Mouse (Mus musculus) MN1 (cell line): ENCODE data around the gene Rad51c.
"Not testable (repeated sequence)": the region's sequence is repeated elsewhere in the genome, so short reads cannot be mapped to it uniquely, and the experiment has no call there.

ENCODE experiments used
- DNase-seq: peaks from one replicate; pipeline ENCODE4 v3.0.0-alpha.2; 2016; ENCODE audit warnings: low spot score

Rad51c gene

DNA sequence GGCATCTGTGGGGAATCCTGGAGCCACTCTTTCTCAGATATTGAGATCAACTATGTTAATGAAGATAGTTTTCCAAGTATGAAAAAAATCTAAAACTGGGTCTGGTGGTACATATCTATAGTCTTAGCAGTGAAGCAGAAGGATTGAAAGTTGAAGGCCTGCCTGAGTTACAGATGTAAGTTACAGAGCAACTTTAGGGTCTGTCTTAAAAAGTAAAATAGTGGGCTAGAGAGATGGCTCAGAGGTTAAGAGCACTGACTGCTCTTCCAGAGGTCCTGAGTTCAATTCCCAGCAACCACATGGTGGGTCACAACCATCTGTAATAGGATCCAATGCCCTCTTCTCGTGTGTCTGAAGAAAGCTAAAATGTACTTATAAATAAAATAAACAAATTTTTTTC is 27.7 kb upstream of the Rad51c start:
- no peak for DNase-seq

DNA sequence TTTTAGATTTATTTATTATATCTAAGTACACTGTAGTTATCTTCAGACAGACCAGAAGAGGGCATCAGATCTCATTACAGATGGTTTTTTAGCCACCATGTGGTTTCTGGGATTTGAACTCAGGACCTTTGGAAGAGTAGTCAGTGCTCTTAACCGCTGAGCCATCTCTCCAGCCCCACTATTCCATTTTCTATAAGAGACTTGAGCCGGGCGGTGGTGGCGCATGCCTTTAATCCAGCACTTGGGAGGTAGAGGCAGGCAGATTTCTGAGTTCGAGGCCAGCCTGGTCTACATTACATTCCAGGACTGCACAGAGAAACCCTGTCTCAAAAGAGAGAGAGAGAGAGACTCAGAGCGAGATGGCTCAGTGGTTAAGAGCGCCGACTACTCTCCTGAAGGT is 27.1 kb upstream of the Rad51c start:
- not testable (repeated sequence) for DNase-seq

DNA sequence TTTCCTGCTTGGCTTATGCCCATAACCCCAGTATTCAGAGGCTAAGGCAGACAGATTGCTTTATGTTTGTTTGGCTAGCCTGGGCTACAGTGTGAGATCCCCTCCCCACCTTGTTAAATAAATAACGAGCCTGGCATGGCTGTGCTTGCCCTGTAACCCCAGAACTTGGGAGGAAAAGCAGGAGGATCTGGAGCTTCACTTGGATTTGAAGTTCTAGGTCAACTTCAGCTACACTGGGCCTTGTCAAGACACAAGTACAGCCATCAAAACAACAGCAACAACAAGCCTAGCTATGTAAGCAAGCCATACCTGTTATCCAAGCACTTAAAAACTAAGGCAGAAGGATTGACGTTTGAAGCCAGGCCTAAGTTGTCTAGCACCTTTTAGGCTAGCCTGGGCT is 25.6 kb upstream of the Rad51c start:
- no peak for DNase-seq

DNA sequence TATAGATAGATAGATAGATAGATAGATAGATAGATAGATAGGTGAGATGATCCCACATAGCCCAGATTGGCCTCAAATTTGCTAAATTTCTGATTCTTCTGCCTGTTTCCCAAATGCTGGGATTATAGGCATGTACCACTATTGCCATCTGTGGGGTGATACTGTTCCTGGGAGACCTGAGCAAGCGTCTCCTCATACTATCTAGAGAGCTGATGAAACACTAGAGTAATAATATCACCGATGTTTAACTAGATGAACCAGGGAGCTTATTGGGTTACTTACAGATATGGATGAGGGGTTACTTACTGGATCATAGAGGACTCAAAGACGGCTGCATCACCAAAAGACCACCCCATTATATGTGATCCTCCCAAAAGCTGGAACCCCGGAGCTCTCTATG is 24.6 kb upstream of the Rad51c start:
- no peak for DNase-seq

DNA sequence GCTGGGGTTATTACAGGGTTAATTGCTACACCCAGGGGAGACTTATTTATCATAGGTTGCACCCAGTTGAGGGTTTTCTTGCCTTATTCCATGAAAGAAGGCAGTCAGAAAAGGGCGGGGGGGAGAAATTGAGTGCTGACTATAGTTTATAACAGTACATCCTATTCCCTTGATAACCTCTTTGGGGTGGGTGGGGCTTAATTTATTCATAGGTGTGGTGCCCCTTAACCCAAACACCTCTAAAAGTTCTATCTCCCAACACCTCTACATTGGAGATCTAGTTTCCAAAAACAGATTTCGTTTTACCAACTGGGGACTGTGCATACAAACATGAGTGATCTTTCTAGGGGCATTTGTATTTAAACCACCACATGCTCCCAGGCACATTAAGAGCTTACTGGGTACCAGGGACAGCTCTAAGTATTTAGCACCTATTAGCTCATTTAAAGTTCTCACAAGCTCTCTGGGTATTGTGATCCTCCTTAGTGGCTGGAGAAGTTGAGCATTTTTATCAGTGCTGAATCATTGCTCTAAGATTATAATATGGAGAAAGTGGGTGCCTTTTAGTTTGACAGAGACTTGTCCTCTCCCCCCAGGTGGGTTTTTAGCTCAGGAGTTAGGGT is 23.4 kb upstream of the Rad51c start:
- DNase-seq, result no peak

DNA sequence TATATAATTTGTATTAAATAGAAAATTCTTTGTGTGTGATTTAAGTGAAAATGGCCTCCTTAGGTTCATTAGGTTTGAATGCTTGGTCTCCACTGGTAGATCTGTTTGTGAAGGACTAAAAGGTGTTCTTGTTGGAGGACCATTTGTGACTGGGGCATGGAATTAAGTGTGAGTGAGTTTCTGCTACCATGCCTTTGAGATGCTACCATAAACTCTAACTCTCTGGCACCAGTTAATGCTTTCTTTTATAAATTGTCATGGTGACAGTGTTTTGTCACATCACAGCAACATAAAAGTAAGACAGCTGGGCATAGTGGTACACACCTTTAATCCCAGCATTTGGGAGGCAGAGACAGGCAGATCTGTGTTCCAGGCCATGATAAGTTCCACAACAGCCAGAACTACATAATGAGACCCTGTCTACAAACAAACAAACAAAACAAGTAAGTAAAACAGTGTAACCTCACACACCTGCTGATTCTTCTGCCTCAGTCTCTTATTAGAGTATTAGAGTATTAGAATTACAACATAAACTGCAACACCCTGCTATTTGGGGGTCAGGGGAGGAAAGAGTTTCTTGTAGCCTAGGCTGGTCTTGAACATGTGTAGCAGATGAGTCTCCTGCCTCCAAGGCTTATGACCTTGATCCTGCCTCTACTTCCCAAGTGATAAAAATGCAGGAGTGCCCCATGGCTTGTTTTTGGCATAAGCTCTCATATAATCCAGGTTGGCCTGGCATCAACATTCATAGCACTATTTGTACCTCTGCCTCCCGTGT is 22.7 kb upstream of the Rad51c start:
- peak; percentile 45 for DNase-seq

DNA sequence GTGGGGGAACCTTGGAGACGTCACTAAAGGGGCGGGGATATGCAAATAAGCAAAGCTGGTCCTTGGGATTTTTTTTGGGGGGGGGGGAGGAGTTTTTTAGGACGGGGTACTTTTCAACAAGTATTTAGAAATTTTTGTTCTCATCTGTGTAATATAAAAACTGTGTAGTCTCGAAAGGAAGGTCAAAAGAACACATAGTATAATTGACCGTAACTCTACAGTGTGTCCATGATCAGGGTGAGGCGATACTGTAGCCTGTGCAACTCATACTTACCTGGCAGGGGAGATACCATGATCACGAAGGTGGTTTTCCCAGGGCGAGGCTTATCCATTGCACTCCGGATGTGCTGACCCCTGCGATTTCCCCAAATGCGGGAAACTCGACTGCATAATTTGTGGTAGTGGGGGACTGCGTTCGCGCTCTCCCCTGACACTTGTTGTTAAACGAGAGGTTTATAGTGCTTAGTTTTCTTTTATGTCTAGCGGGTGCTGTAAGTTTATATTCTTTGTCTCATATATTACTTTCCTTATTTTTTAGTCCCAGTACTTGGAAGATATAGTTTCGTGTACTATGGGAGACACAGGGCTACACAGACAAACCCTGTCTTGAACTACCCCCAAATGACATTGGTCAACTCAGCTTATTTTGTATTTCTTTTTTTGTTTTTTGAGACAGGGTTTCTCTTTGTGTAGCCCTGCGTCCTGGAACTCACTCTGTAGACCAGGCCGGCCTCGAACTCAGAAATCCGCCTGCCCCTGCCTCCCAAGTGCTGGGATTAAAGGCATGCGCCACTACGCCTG is 21.9 kb upstream of the Rad51c start:
- DNase-seq, result peak; percentile 90

DNA sequence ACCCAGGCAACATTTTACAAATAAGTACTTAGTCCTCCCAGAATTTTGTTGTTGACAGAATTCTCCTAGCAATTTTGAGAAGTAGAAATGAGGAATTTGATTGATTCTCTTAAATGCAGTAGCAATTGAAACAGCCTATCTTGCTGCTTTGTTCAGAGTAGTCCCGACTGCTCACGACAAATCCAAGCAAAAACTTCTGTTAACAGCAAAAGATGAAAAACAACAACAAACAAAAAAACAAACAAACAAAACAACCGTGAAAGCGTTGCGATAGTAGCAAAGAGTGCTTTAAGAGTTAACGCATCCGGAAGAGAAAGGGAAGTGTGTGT is 21.3 kb upstream of the Rad51c start:
- DNase-seq, result no peak

DNA sequence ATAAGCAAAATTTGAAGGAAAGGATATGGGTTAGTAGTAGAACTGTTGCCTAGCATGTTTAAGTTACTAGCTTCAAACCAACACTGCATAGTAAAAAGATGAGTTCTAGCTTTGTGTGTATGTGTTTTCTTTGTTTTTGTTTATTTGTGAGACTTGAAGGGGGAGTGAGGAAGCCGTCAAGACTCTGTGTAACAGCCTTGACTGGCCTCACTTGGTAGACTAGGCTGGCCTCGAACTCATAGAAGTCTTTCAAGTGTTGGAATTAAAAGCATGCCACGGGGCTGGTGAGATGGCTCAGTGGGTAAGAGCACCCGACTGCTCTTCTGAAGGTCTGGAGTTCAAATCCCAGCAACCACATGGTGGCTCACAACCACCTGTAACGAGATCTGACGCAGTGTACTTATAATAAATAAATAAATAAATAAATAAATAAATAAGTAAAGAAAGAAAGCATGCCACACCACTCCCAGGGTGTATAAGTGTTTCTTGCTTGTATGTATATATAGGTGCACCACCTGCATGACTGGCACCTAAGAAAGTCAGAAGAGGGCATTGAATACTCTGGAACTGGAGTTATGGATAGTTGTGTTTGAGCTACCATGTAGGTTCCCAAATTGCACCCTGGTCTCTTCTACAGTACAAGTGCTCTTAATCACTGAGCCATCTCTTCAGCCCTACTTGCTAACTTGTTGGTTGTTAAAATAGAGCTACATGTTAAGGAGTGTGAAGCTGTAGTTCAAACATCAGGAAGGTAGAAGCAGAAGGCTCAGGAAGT is 19.0 kb upstream of the Rad51c start:
- DNase-seq, result peak; percentile 87

DNA sequence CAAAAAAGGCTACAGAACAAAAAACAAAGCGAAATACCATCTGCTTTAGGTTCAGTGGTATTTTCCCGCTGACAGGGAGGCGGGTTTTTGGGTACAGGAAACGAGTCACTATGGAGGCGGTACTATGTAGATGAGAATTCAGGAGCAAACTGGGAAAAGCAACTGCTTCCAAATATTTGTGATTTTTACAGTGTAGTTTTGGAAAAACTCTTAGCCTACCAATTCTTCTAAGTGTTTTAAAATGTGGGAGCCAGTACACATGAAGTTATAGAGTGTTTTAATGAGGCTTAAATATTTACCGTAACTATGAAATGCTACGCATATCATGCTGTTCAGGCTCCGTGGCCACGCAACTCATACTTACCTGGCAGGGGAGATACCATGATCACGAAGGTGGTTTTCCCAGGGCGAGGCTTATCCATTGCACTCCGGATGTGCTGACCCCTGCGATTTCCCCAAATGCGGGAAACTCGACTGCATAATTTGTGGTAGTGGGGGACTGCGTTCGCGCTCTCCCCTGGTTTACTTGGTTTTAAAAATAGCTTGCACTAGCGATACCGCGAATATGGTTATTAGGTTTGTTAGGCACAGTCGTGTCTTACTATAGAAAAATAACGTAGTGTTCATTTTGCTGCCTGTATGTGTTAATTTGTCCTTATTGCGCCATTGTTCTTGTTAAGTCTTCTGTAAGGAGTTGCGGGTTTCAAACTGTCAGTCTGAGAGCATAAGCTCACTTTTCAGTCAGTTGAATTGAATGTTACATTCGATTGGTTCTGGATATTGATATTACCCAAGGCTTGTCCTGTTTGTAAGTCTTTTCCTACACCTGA is 18.0 kb upstream of the Rad51c start:
- DNase-seq, result peak; percentile 96

DNA sequence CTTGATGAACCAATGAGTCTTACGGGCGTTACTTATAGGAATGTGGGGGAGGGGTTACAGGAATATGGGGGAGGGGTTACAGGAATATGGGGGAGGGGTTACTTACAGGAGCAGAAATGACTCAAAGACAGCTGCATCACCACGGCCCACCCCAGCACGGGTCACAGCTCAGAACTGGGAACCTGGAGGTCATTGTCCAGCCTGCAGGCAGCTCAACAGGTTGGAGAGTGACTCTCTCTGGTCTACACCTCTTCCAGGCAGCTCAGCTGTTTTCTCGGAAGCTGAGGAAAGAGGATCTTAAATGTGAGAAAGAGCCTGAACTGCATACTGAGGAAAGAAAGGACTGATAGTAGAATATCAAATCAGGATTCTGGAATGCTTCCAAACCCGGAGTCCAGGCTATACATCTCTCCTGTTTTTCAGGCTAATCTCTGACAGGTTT is 17.0 kb upstream of the Rad51c start:
- no peak for DNase-seq

DNA sequence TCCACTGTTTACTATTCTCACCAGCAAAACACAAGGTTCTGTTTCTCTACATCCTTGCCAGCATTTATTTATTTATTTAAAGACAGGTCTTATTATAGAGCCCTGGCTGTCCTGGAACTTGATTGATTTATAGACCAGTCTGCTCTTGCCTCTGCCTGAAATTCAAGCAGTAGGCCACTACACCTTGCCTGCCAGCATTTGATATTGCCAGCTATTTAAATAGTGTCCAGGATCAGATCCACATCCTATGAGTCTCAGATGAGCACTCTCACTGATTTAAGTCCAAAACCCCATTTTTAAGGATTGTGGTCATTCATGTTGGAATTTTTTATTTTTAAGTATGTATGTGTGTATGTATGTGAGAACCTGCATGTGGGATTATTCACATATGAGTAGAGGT is 16.1 kb upstream of the Rad51c start:
- no peak for DNase-seq

DNA sequence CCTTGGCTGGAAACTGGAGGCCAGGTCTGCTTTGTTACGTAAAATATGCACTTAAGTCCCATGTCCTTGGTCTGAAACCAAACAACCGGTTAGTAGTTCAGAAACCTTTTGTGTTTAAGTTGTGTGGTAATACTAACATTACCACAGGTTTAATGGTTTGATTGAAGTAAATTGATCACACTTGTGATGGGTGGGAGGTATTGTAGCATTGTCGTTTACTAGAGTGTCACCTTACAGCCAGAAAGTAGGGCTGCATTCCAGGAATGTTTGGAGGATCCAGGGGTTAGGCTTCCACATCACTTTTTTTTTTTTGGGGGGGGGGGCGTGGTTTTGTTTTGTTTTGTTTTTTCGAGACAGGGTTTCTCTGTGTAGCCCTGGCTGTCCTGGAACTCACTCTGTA is 11.4 kb upstream of the Rad51c start:
- DNase-seq, result no peak

DNA sequence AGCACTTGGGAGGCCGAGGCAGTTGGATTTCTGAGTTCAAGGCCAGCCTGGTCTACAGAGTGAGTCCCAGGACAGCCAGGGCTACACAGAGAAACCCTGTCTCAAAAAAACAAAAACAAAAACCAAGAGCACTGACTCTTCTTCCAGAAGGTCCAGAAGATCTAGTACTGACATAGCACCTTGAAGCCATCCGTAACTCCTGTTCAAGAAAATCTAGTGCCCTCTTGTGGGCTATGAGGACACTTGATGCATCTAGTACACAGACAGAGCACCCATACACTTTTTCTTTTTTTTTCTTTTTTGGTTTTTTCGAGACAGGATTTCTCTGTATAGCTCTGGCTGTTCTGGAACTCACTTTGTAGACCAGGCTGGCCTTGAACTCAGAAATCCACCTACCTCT is 8.7 kb upstream of the Rad51c start:
- not testable (repeated sequence) for DNase-seq

DNA sequence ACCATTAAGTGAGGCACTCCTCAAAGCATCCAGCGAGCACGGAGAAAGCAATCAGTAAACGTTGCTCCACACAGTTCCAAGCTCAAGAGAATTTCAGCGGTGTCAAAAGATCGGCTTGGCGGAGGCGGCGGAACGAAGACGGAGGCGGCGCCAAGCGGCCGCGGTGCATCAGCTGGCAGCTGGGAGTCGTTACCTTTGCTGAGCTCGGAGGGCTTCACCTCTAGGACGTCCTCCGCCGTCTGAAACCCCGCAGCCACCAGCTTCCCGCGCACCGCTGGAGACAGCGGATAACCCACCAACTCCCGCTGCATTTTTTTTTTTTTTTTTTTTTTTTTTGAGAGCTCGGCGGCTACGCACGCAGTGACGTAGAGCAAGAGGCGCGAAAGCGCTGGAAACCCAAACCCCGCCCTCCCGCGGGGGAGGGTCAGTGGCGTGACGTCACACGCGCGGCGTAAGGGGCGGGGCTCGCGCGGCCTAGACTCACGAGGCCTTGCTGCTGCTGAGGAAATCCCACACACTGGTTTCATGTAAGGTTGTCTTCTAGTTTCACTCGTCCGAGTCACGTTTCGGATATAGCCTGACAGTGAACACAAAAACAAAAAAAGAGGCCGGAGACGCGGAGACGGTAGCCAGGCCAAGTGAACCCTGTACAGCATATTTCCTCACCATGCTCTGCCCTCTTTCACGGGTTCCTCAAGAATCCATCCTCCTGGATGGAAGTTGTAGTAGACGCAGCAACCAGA is 472 bp downstream of the Rad51c start:
- peak; percentile 97 for DNase-seq

DNA sequence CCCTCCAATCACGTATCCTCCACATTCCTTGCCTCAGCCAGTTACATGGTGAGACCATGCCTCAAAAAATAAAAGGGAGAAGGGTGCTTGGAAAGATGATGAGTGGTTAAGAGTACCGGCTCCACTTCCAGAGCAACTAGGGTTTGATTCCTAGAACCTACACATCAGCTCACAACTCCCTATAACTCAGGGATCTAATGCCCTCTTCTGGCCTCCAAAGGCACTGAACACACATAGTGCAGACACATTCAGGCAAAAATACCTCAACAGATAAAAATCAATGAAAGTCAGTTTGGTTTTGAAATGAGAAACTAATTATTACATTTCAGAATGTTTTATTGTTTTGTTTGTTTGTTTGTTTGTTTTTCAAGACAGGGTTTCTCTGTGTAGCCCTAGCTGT is 6.4 kb downstream of the Rad51c start:
- no peak for DNase-seq

DNA sequence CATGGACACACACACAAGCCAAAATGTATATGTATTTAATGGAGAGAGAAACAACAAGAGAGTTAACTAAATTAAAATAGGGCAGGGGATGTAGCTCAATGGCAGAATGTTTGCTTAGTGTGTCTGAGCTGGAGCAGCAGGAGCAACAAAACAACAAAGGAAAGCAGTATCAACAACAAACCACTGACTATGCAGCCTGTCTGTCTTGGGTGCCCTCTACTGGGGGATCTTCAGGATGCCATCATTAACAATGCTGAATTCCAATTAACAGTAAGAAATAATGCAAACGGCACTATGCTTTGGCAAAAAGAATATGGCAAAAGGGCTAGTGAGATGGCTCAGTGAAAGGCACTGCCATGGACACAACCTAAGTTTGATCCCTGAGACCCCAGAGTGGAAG is 10.9 kb downstream of the Rad51c start:
- peak; percentile 43 for DNase-seq

DNA sequence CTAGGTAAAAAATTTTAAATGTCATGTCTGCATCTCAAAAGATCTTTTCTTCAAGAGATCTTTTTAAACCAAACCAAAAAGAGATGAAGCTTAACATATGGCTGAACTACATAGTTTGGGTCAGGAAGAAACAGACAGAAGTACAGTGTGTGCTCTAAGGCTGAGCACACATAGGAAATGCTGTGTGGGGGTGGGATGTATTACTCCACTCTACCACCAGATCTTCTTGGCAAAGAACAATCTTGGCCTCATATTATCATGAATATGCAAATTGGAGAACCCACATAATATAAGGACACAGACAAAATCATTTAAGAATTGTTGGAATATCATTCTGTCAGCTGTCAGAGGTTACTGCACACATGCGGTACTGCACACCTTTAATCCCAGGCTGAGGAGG is 19.1 kb downstream of the Rad51c start:
- no peak for DNase-seq

DNA sequence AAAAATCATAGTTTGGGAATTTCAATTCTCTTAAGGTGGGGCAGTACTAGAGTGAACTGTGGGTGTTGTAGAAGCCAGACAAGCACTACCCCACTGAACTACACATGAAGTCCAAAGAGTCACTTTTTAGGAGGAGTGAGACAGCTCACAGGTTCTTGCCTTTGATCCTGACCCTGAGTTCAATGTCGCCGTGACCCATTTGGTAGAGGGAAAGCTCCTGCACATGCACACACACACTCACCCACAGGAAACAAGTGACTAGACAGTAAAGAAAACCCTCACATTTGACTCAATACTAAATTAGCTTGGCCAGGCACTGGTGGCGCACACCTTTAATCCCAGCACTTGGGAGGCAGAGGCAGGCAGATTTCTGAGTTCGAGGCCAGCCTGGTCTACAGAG is 20.2 kb downstream of the Rad51c start:
- no peak for DNase-seq

DNA sequence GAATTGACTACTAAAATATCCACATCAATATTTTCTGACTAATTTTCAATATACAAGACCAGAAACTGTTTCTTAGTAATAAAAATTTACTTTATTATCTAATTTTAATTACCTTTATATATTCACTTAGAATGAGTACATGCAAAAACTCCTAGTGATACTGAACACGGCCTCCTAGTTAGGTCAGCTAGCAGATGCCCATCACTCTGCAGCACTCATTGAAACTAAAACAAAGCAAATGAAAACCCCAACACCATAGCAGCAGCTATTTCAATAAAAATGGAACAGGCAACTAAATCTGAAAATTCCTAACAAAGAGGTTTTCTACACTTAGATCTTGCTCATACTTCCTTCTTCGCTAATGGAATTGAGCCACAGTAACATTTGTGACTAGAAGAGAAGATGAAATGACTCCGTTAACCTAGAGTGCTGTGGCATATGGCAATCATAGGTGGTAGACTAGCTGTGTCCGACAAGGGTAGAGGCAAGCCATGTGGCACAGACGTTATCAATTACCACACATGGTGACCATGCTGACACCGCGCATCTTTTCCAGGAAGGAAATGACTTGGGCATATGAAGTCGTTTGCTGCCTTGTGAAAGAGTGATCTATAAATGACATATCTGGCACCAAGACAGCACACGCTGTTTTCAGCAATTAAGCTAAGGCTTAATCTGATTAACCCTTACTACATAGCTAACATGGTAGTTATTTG is 36.7 kb downstream of the Rad51c start:
- DNase-seq, result no peak
